Mouse (Mus musculus) R1 (cell line): ENCODE data around the gene Edem3.

Experiments used
- DNase-seq: peaks from one replicate; pipeline ENCODE4 v3.0.0-alpha.2; 2018; ENCODE audit warnings: low read depth, low spot score

Edem3 gene

DNA sequence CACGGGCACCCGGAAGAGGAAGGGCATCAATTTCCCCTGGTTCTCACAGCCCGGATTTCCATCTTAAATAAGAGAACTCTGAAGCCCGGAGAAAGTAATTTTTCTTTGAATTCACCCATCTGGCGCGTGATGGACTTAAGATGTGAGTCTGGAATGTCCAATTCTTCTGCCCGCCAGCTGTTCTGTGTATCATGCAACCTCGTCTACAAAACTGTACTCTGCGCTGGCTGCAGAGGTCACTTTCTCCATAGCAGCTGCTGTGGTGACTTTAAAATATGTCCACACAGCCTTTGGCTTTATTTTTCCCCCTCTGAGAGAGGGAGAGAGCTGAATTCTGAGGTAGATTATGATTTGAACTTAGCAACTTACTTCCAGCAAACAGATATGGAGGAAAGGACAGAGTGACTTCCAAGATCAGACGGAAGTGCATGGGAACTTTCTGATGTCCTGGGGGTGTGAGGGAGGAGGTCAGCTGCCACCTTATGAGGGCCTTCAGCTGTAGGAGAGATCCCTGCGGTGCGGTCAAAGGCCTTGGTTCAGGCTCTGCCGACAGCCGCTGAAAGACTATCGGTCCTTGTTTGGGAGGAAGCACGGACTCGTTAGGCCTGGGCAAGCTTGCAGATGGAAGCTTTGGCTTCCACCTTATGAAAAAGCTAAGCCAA is 108.1 kb downstream of the Edem3 start:
- DNase-seq = no peak

DNA sequence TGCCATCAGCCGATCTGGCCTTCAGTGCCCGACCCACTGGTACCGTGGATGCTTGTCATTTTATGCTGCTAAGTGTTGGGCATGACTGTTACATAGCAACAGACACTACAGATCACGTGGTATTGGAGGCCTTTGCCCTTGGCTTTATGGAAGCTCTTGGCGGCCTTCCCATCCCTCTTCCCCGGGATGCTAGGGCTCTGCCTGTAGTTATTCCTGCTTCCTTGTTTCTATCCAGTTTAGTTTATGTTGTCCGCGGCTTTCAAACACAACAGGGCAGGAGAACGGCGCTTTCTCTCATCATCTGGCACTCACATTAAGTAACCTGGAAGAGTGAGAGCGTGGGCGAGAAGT is 108.6 kb downstream of the Edem3 start:
- peak; percentile 31 for DNase-seq

DNA sequence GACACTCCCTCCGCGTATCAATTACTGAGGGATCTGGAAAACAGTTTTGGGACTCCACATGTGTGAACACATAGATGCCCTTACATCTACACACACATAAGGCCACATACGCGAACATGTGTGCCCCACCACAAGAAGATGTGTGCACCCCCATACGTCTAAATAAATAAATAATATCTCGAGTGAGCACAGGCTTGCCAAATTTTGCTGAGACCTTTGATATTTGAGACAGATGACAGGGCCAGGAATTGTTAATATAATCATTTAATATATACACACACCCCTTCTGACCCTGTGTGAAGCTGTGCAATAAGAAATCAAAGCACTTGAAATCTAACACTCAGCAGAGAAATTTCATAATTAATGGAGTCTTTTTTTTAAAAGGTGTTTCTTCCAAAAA is 109.2 kb downstream of the Edem3 start:
- no peak for DNase-seq
